Mouse (Mus musculus): ENCODE measurements around the gene Map4k5. TPM values are rescaled to one million over a fixed set of nuclear protein-coding genes. Genes with fewer than 3 reads are reported as not detected.

Map4k5 gene
- total RNA-seq, 2 experiments from 2014 or later, result 39.8 to 40.9 TPM

- Histone ChIP-seq H3K4me3 (no peak overlapping the region), H3K27ac (no peak overlapping the region)
- intact Hi-C loops (cut with DNase I), result no loop called here
- no peak for DNase-seq (ENCODE audit: extremely low spot score in 1 of 2, low spot score in 2 of 2)
- no peak for TF ChIP-seq CTCF (IDR thresholded peaks at IDR 0.05)
Measured at GRCm38 (mm10) chr12:69777341-69777730, 115.7 kb downstream of the Map4k5 start.

GRCm38 (mm10) chr12:69776607-69777340, 116.2 kb downstream of the Map4k5 start:
- intact Hi-C loops (cut with DNase I), result no loop called here
- DNase-seq (ENCODE audit: extremely low spot score in 1 of 2, low spot score in 2 of 2), result no peak
- no peak for TF ChIP-seq CTCF (IDR thresholded peaks at IDR 0.05)
- no peak overlapping the region for H3K4me3 ChIP-seq
- H3K27ac ChIP-seq, result no peak overlapping the region

GRCm38 (mm10) chr12:69768841-69769240, 124.2 kb downstream of the Map4k5 start:
- Histone ChIP-seq H3K4me3 (no peak overlapping the region), H3K27ac (no peak overlapping the region)
- no peak for TF ChIP-seq CTCF (IDR thresholded peaks at IDR 0.05)
- intact Hi-C loops (cut with DNase I), result no loop called here
- no peak for DNase-seq (ENCODE audit: extremely low spot score in 1 of 2, low spot score in 2 of 2)

- Histone ChIP-seq H3K4me3 (no peak overlapping the region), H3K27ac (no peak overlapping the region)
- no peak for TF ChIP-seq CTCF (IDR thresholded peaks at IDR 0.05)
- intact Hi-C loops (cut with DNase I), result no loop called here
- no peak for DNase-seq (ENCODE audit: extremely low spot score in 1 of 2, low spot score in 2 of 2)
Measured at GRCm38 (mm10) chr12:69767476-69768258, 125.3 kb downstream of the Map4k5 start.

- DNase-seq (ENCODE audit: extremely low spot score in 1 of 2, low spot score in 2 of 2), result no peak
- no peak overlapping the region for H3K4me3 ChIP-seq
- no peak overlapping the region for H3K27ac ChIP-seq
- no peak for TF ChIP-seq CTCF (IDR thresholded peaks at IDR 0.05)
- intact Hi-C loops (cut with DNase I), result no loop called here
Measured at GRCm38 (mm10) chr12:69766185-69766904, 126.7 kb downstream of the Map4k5 start.

- no peak for TF ChIP-seq CTCF (IDR thresholded peaks at IDR 0.05)
- intact Hi-C loops (cut with DNase I), result no loop called here
Measured at GRCm38 (mm10) chr12:69765543-69765942, 127.5 kb downstream of the Map4k5 start.

GRCm38 (mm10) chr12:69761603-69762002, 131.4 kb downstream of the Map4k5 start:
- intact Hi-C loops (cut with DNase I), result no loop called here
- Histone ChIP-seq H3K4me3 (no peak overlapping the region), H3K27ac (no peak overlapping the region)
- TF ChIP-seq CTCF (IDR thresholded peaks at IDR 0.05), result no peak
- DNase-seq (ENCODE audit: extremely low spot score in 1 of 2, low spot score in 2 of 2), result no peak

More at GRCm38 (mm10) chr12:69765543-69765942, 127.5 kb downstream of the Map4k5 start:
- DNase-seq (ENCODE audit: extremely low spot score in 1 of 2, low spot score in 2 of 2), result no peak
- Histone ChIP-seq H3K4me3 (no peak overlapping the region), H3K27ac (no peak overlapping the region)

- TF ChIP-seq CTCF (IDR thresholded peaks at IDR 0.05), result no peak
- Histone ChIP-seq H3K27ac (no peak overlapping the region), H3K4me3 (no peak overlapping the region)
- intact Hi-C loops (cut with DNase I), result no loop called here
- DNase-seq (ENCODE audit: extremely low spot score in 1 of 2, low spot score in 2 of 2), result no peak
Measured at GRCm38 (mm10) chr12:69760743-69761406, 132.1 kb downstream of the Map4k5 start.

- TF ChIP-seq CTCF (IDR thresholded peaks at IDR 0.05), result no peak
- H3K27ac ChIP-seq, result no peak overlapping the region
- H3K4me3 ChIP-seq, result no peak overlapping the region
- DNase-seq (ENCODE audit: extremely low spot score in 1 of 2, low spot score in 2 of 2), result no peak
- intact Hi-C loops (cut with DNase I), result no loop called here
Measured at GRCm38 (mm10) chr12:69760014-69760413, 133.0 kb downstream of the Map4k5 start.

- no peak for TF ChIP-seq CTCF (IDR thresholded peaks at IDR 0.05)
- Histone ChIP-seq H3K27ac (no peak overlapping the region), H3K4me3 (no peak overlapping the region)
- DNase-seq (ENCODE audit: extremely low spot score in 1 of 2, low spot score in 2 of 2), result no peak
- intact Hi-C loops (cut with DNase I), result loop anchor here (5.0 kb wide), 1 partner anchor 133 kb away; the partner anchor contains the start of genes Atl1 and Map4k5
Measured at GRCm38 (mm10) chr12:69759267-69759885, 133.6 kb downstream of the Map4k5 start.

All from left cerebral cortex, adult 2 months (tissue).